Mouse (Mus musculus) liver, embryonic 16.5 days (tissue): ENCODE measurements around the gene Ubr4. TPM values are rescaled to one million over a fixed set of nuclear protein-coding genes. Genes with fewer than 3 reads are reported as not detected.
"Not testable (repeated sequence)": the region's sequence is repeated elsewhere in the genome, so short reads cannot be mapped to it uniquely, and the experiment has no call there.

Source experiments
- ATAC-seq: fragments of 200-750 bp; cut with Nextera tagmentation; 2 replicates; pipeline ENCODE4 v1.8.0; 2017; ENCODE audit warnings: low read depth, mild to moderate bottlenecking, moderate number of reproducible peaks, moderate library complexity
- H3K27ac ChIP-seq: fragments of 300-500 bp; sonication (generic); 2 replicates; pipeline ENCODE4 v1.5.1; 2014; ENCODE audit warnings: mild to moderate bottlenecking, low read length
- H3K27me3 ChIP-seq: fragments of 300-500 bp; sonication (generic); 2 replicates; pipeline ENCODE4 v1.6.1; 2014; ENCODE audit warnings: low read depth, low read length, mixed read lengths; ENCODE audit not compliant: control insufficient read depth, insufficient read depth
- H3K36me3 ChIP-seq: fragments of 300-500 bp; sonication (generic); 2 replicates; pipeline ENCODE4 v1.6.1; 2014; ENCODE audit warnings: mild to moderate bottlenecking; ENCODE audit not compliant: control insufficient read depth, insufficient read depth
- H3K4me1 ChIP-seq: fragments of 300-500 bp; sonication (generic); 2 replicates; pipeline ENCODE4 v1.6.1; 2014; ENCODE audit warnings: low read depth, low read length, mixed read lengths; ENCODE audit not compliant: control insufficient read depth
- H3K4me2 ChIP-seq: fragments of 300-500 bp; sonication (generic); 2 replicates; pipeline ENCODE4 v1.6.1; 2014; ENCODE audit warnings: low read depth, low read length, mixed read lengths
- H3K4me3 ChIP-seq: fragments of 300-500 bp; sonication (generic); 2 replicates; pipeline ENCODE4 v1.5.1; 2014; ENCODE audit warnings: low read depth, mild to moderate bottlenecking, low read length
- H3K9ac ChIP-seq: fragments of 300-500 bp; sonication (generic); 2 replicates; pipeline ENCODE4 v1.6.1; 2014; ENCODE audit warnings: low read depth, low read length
- H3K9me3 ChIP-seq: fragments of 300-500 bp; sonication (generic); replicated peaks from 2 replicates; pipeline ENCODE4 v1.6.1; 2016; ENCODE audit warnings: low read length; ENCODE audit not compliant: control insufficient read depth
- WGBS: fragments of 180-500 bp; shearing (Covaris S2); extraction: QIAGEN DNeasy Blood & Tissue Kit; methylation state at CpG from one replicate; pipeline ENCODE4 v1.1.7; 2014; ENCODE audit not compliant: insufficient replicate concordance; 5-methylcytosine and 5-hydroxymethylcytosine counted together
- polyA plus RNA-seq: library from polyadenylated mRNA; unstranded; fragments of >200 nt; fragmentation: Nextera tagmentation; extraction: Ambion mirVana; gene quantifications from 2 replicates; pipeline ENCODE4 v1.2.1, GENCODE M21; 2015

The Ubr4 gene
- polyA plus RNA-seq, 1 experiment from 2014 or later, result 42.9 TPM

- H3K36me3 ChIP-seq, result peaks cover 13% of the 10 kb centered on the region
- H3K4me3 ChIP-seq, result peak overlapping the region; percentile 97
- no peaks in the 10 kb centered on the region for H3K9me3 ChIP-seq
- H3K4me1 ChIP-seq, result peaks cover 26% of the 10 kb centered on the region
- H3K4me2 ChIP-seq, result peak overlapping the region; percentile 89
- 5% methylated on average over 8 of the region's 8 CpGs for WGBS
- peak overlapping the region; percentile 78 for H3K9ac ChIP-seq
- no peak for ATAC-seq
- peak overlapping the region; percentile 78 for H3K27ac ChIP-seq
- H3K27me3 ChIP-seq, result no peaks in the 10 kb centered on the region
Measured at GRCm38 (mm10) chr4:139379719-139380118, 27.3 kb downstream of the Ubr4 start.

GRCm38 (mm10) chr4:139380207-139380748, 27.9 kb downstream of the Ubr4 start:
- Histone ChIP-seq H3K36me3 (peaks cover 7% of the 10 kb centered on the region), H3K4me3 (peak overlapping the region; percentile 97), H3K9ac (peak overlapping the region; percentile 78), H3K27me3 (no peaks in the 10 kb centered on the region), H3K9me3 (no peaks in the 10 kb centered on the region), H3K4me1 (peaks cover 27% of the 10 kb centered on the region), H3K27ac (peak overlapping the region; percentile 96), H3K4me2 (peak overlapping the region; percentile 89)
- under 1% methylated on average over 54 of the region's 54 CpGs for WGBS
- peak; percentile 94 for ATAC-seq

GRCm38 (mm10) chr4:139380775-139381451, 28.5 kb downstream of the Ubr4 start:
- Histone ChIP-seq H3K4me1 (peaks cover 30% of the 10 kb centered on the region), H3K27me3 (no peaks in the 10 kb centered on the region), H3K4me3 (peak overlapping the region; percentile 97), H3K27ac (peak overlapping the region; percentile 96), H3K9me3 (no peaks in the 10 kb centered on the region), H3K9ac (peak overlapping the region; percentile 78), H3K4me2 (peak overlapping the region; percentile 82), H3K36me3 (peaks cover 4% of the 10 kb centered on the region; the same call in 1 of the 2 replicates)
- peak; percentile 52 for ATAC-seq
- WGBS, result 2% methylated on average over 39 of the region's 44 CpGs

GRCm38 (mm10) chr4:139381452-139381845, 29.0 kb downstream of the Ubr4 start:
- Histone ChIP-seq H3K4me2 (peak overlapping the region; percentile 82), H3K36me3 (peaks cover 4% of the 10 kb centered on the region; the same call in 1 of the 2 replicates), H3K27ac (peak overlapping the region; percentile 96), H3K9ac (peak overlapping the region; percentile 78), H3K27me3 (no peaks in the 10 kb centered on the region), H3K9me3 (no peaks in the 10 kb centered on the region), H3K4me1 (peaks cover 33% of the 10 kb centered on the region), H3K4me3 (peak overlapping the region; percentile 97)
- WGBS, result 17% methylated on average over 4 of the region's 4 CpGs
- ATAC-seq, result no peak

- 20% methylated on average over 7 of the region's 7 CpGs for WGBS
- Histone ChIP-seq H3K27ac (peak overlapping the region; percentile 61), H3K4me2 (peak overlapping the region; percentile 82), H3K9ac (peak overlapping the region; percentile 78), H3K4me1 (peaks cover 37% of the 10 kb centered on the region), H3K36me3 (0 out of 2 replicates have a peak, but pooled peaks cover 3% of the 10 kb centered on the region), H3K9me3 (no peaks in the 10 kb centered on the region), H3K27me3 (no peaks in the 10 kb centered on the region), H3K4me3 (peak overlapping the region; percentile 97)
- ATAC-seq, result no peak
Measured at GRCm38 (mm10) chr4:139382231-139382630, 29.8 kb downstream of the Ubr4 start.

GRCm38 (mm10) chr4:139385841-139386240, 33.4 kb downstream of the Ubr4 start:
- H3K9ac ChIP-seq, H3K36me3 ChIP-seq, ATAC-seq, H3K9me3 ChIP-seq, H3K4me2 ChIP-seq, H3K4me3 ChIP-seq, H3K27me3 ChIP-seq, H3K27ac ChIP-seq: not testable (repeated sequence)
- WGBS, result 81% methylated on average over 5 of the region's 5 CpGs
- H3K4me1 ChIP-seq, result peaks cover 38% of the 10 kb centered on the region

GRCm38 (mm10) chr4:139386869-139387319, 34.5 kb downstream of the Ubr4 start:
- peaks cover 36% of the 10 kb centered on the region for H3K4me1 ChIP-seq
- H3K9me3 ChIP-seq, result no peaks in the 10 kb centered on the region
- WGBS, result 61% methylated on average over 6 of the region's 6 CpGs
- H3K4me2 ChIP-seq, result peak overlapping the region; percentile 28
- no peak overlapping the region for H3K9ac ChIP-seq
- peaks cover 15% of the 10 kb centered on the region; the same call in 1 of the 2 replicates for H3K36me3 ChIP-seq
- no peak overlapping the region for H3K4me3 ChIP-seq
- H3K27ac ChIP-seq, result peak overlapping the region; percentile 60
- peak; percentile 55 for ATAC-seq
- H3K27me3 ChIP-seq, result no peaks in the 10 kb centered on the region

- no peaks in the 10 kb centered on the region for H3K27me3 ChIP-seq
- no peak overlapping the region for H3K4me3 ChIP-seq
- no peak overlapping the region for H3K4me2 ChIP-seq
- 82% methylated on average over 4 of the region's 4 CpGs for WGBS
- peaks cover 37% of the 10 kb centered on the region for H3K36me3 ChIP-seq
- H3K4me1 ChIP-seq, result peaks cover 20% of the 10 kb centered on the region
- H3K9me3 ChIP-seq, result no peaks in the 10 kb centered on the region
- no peak for ATAC-seq
- H3K9ac ChIP-seq, result no peak overlapping the region
- no peak overlapping the region for H3K27ac ChIP-seq
Measured at GRCm38 (mm10) chr4:139389557-139389956, 37.1 kb downstream of the Ubr4 start.

- ATAC-seq, result peak; percentile 59; the same call in 1 of the 2 replicates
- H3K9me3 ChIP-seq, result no peaks in the 10 kb centered on the region
- H3K36me3 ChIP-seq, result peaks cover 78% of the 10 kb centered on the region
- 40% methylated on average over 2 of the region's 2 CpGs for WGBS
- H3K27me3 ChIP-seq, result no peaks in the 10 kb centered on the region
- no peak overlapping the region for H3K4me2 ChIP-seq
- H3K9ac ChIP-seq, result no peak overlapping the region
- H3K27ac ChIP-seq, result no peak overlapping the region
- H3K4me3 ChIP-seq, result no peak overlapping the region
- peaks cover 4% of the 10 kb centered on the region for H3K4me1 ChIP-seq
Measured at GRCm38 (mm10) chr4:139395431-139395830, 43.0 kb downstream of the Ubr4 start.
